Mouse (Mus musculus): ENCODE measurements around the gene Ccdc177.

DNA sequence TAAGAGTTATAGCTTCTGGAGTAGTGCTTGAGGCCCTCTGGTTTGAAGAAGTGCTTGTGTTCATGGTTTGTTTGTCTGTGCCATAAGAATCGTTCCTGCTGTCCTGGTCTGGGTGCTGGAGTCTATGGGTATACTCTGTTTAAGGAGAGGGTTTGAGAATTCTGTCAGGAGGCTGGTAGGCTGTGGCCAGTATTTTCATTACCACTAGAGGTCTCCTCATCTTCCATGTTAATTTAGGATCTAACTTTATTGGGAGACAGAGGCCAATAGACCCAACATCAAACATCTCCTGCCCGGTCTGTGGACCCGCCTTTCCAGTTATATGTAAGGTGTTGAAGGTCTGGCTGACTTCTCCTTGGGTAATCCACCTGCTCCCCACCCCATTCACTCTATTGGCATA lies 22.4 kb upstream of the Ccdc177 start:
- TF ChIP-seq ZC3H11A (IDR thresholded peaks at IDR 0.05; ENCODE audit: low read depth, low read length): no peak
- no peak for TF ChIP-seq USF1 (IDR thresholded peaks at IDR 0.05; ENCODE audit: low read depth, low read length)
- no peak for TF ChIP-seq TCF12 (IDR thresholded peaks at IDR 0.05; ENCODE audit: low read depth, low read length)
- peak in 1 of 3 experiments; percentile 38; a peak in 2 of 6 replicates for TF ChIP-seq CTCF (IDR thresholded peaks at IDR 0.05 in 2 of 3, conservative IDR thresholded peaks at IDR 0.05 in 1 of 3; ENCODE audit: control insufficient read depth in 1 of 3, insufficient read depth in 1 of 3, low read depth in 2 of 3, low read length in 3 of 3, poor library complexity in 1 of 3, severe bottlenecking in 1 of 3)
- TF ChIP-seq POLR2AphosphoS2 (IDR thresholded peaks at IDR 0.05; ENCODE audit: low read length): no peak
